Mouse (Mus musculus) CH12.LX (cell line): ENCODE results near the gene Nans. TPM values are rescaled to one million over a fixed set of nuclear protein-coding genes. Genes with fewer than 3 reads are reported as not detected.

Source experiments
- DNase-seq: peaks from one replicate; pipeline ENCODE4 v3.0.0-alpha.2; 2013; ENCODE audit errors: extremely low read depth
- H3K27ac ChIP-seq: 2 replicates; pipeline ENCODE4 v1.5.1; 2012; ENCODE audit warnings: low read depth, mild to moderate bottlenecking, control low read depth, moderate library complexity; ENCODE audit not compliant: insufficient read depth
- H3K27me3 ChIP-seq: replicated peaks from 2 replicates; pipeline ENCODE3; 2012; ENCODE audit warnings: inconsistent platforms
- H3K36me3 ChIP-seq, 2 experiments: replicated peaks in 1 of 2; 2 replicates each; pipeline versions ENCODE3 to v1.6.1; 2012; ENCODE audit warnings: inconsistent platforms in 1 of 2, low read length in 1 of 2, mild to moderate bottlenecking in 1 of 2, mixed read lengths in 1 of 2, moderate library complexity in 1 of 2; ENCODE audit not compliant: control insufficient read depth in 1 of 2, insufficient read depth in 1 of 2
- H3K4me1 ChIP-seq, 2 experiments: 2 replicates each; pipeline ENCODE4 v1.6.1; 2012; ENCODE audit warnings: inconsistent platforms in 1 of 2, moderate library complexity in 1 of 2; ENCODE audit not compliant: insufficient read depth in 2 of 2, control insufficient read depth in 1 of 2
- H3K4me2 ChIP-seq: 2 replicates; pipeline ENCODE4 v1.6.1; 2012; ENCODE audit warnings: low read depth, mild to moderate bottlenecking, control low read depth; ENCODE audit not compliant: poor library complexity, insufficient read depth, severe bottlenecking
- H3K4me3 ChIP-seq, 3 experiments: fragments of 150-350 bp in 1 of 3; sonication (generic) in 1 of 3; replicated peaks in 1 of 3; 2 replicates each; pipeline versions ENCODE3 to v1.5.1; 2011 to 2012; ENCODE audit warnings: low read depth in 2 of 3, low read length in 2 of 3, mild to moderate bottlenecking in 2 of 3, moderate library complexity in 2 of 3, control low read depth in 1 of 3, improper control_type of control experiment in 1 of 3, inconsistent platforms in 1 of 3, mixed read lengths in 1 of 3; ENCODE audit not compliant: poor library complexity in 1 of 3
- H3K79me2 ChIP-seq: replicated peaks from 2 replicates; pipeline ENCODE4 v1.6.1; 2012; ENCODE audit warnings: mild to moderate bottlenecking, moderate library complexity; ENCODE audit not compliant: control insufficient read depth, poor library complexity, insufficient read depth, severe bottlenecking; ENCODE audit errors: extremely low read depth
- H3K9ac ChIP-seq: 2 replicates; pipeline ENCODE4 v1.6.1; 2012; ENCODE audit warnings: low read depth, mild to moderate bottlenecking, control low read depth, moderate library complexity; ENCODE audit not compliant: insufficient read depth
- H3K9me3 ChIP-seq: replicated peaks from 2 replicates; pipeline ENCODE3; 2012; ENCODE audit warnings: low read length, inconsistent platforms, mixed read lengths
- CTCF ChIP-seq, 2 experiments: IDR thresholded peaks in 1 of 2; conservative IDR thresholded peaks in 1 of 2; 2 replicates each; pipeline ENCODE4 v1.5.1; 2011 to 2012; ENCODE audit warnings: low read depth in 2 of 2, low read length in 2 of 2, improper control_type of control experiment in 1 of 2, inconsistent platforms in 1 of 2, mild to moderate bottlenecking in 1 of 2, moderate library complexity in 1 of 2
- E2F4 ChIP-seq: IDR thresholded peaks from 2 replicates; pipeline ENCODE4 v1.6.1; 2011; ENCODE audit warnings: low read depth, low read length, improper control_type of control experiment; ENCODE audit not compliant: insufficient replicate concordance
- EP300 ChIP-seq: IDR thresholded peaks from 2 replicates; pipeline ENCODE4 v1.6.1; 2011; ENCODE audit warnings: low read length, improper control_type of control experiment
- GABPA ChIP-seq: IDR thresholded peaks from 2 replicates; pipeline ENCODE4 v1.6.1; 2012; ENCODE audit warnings: low read depth, low read length, improper control_type of control experiment, inconsistent platforms; ENCODE audit not compliant: insufficient replicate concordance
- HCFC1 ChIP-seq: IDR thresholded peaks from 2 replicates; pipeline ENCODE4 v1.6.1; 2012; ENCODE audit warnings: low read depth, mild to moderate bottlenecking, inconsistent platforms, low read length, improper control_type of control experiment
- JUND ChIP-seq: conservative IDR thresholded peaks from 2 replicates; pipeline ENCODE4 v1.6.1; 2011; ENCODE audit warnings: low read depth, low read length, improper control_type of control experiment
- KAT2A ChIP-seq: IDR thresholded peaks from 2 replicates; pipeline ENCODE4 v1.6.1; 2012; ENCODE audit warnings: low read length, improper control_type of control experiment, inconsistent platforms; ENCODE audit not compliant: insufficient replicate concordance
- MAFK ChIP-seq: IDR thresholded peaks from 2 replicates; pipeline ENCODE4 v1.6.1; 2011; ENCODE audit warnings: low read length, improper control_type of control experiment; ENCODE audit not compliant: insufficient replicate concordance
- MXI1 ChIP-seq: IDR thresholded peaks from 2 replicates; pipeline ENCODE4 v1.6.1; 2011; ENCODE audit warnings: mild to moderate bottlenecking, low read depth, low read length, improper control_type of control experiment
- NELFE ChIP-seq: IDR thresholded peaks from 2 replicates; pipeline ENCODE4 v1.6.1; 2011; ENCODE audit warnings: low read depth, low read length, improper control_type of control experiment
- POLR2A ChIP-seq: IDR thresholded peaks from 2 replicates; pipeline ENCODE4 v1.6.1; 2011; ENCODE audit warnings: low read depth, mild to moderate bottlenecking, improper control_type of control experiment, low read length
- POLR2AphosphoS2 ChIP-seq: IDR thresholded peaks from 2 replicates; pipeline ENCODE4 v1.6.1; 2011; ENCODE audit warnings: low read depth, low read length, improper control_type of control experiment
- RAD21 ChIP-seq: IDR thresholded peaks from 2 replicates; pipeline ENCODE4 v1.6.1; 2011; ENCODE audit warnings: low read depth, mild to moderate bottlenecking, low read length, improper control_type of control experiment, moderate library complexity
- RCOR1 ChIP-seq: conservative IDR thresholded peaks from 2 replicates; pipeline ENCODE4 v1.6.1; 2012; ENCODE audit warnings: low read depth, mild to moderate bottlenecking, inconsistent platforms, low read length, improper control_type of control experiment
- SIN3A ChIP-seq: IDR thresholded peaks from 2 replicates; pipeline ENCODE4 v1.6.1; 2012; ENCODE audit warnings: low read length, improper control_type of control experiment, inconsistent platforms
- UBTF ChIP-seq: IDR thresholded peaks from 2 replicates; pipeline ENCODE4 v1.6.1; 2012; ENCODE audit warnings: low read depth, mild to moderate bottlenecking, inconsistent platforms, low read length, improper control_type of control experiment, moderate library complexity
- USF2 ChIP-seq: conservative IDR thresholded peaks from 2 replicates; pipeline ENCODE4 v1.6.1; 2011; ENCODE audit warnings: low read depth, low read length, improper control_type of control experiment
- ZC3H11A ChIP-seq: IDR thresholded peaks from 2 replicates; pipeline ENCODE4 v1.6.1; 2012; ENCODE audit warnings: low read depth, mild to moderate bottlenecking, inconsistent platforms, low read length, improper control_type of control experiment
- ZKSCAN1 ChIP-seq: IDR thresholded peaks from 2 replicates; pipeline ENCODE4 v1.6.1; 2012; ENCODE audit warnings: low read depth, inconsistent platforms, low read length, improper control_type of control experiment, borderline replicate concordance
- ZMIZ1 ChIP-seq: IDR thresholded peaks from 2 replicates; pipeline ENCODE4 v1.6.1; 2012; ENCODE audit warnings: low read depth, mild to moderate bottlenecking, inconsistent platforms, low read length, improper control_type of control experiment
- ZNF384 ChIP-seq: IDR thresholded peaks from 2 replicates; pipeline ENCODE4 v1.6.1; 2012; ENCODE audit warnings: low read depth, low read length, improper control_type of control experiment, inconsistent platforms
- dilution Hi-C: fragments of 300-500 bp; cut with MboI; formaldehyde crosslinking; loops from 2 replicates; pipeline ENCODE4 v1.14.3; 2020; ENCODE audit warnings: low sequenced_read_pairs; ENCODE audit not compliant: extremely low pct_unique_long_range_greater_than_20kb, extremely low pct_ligation_motif_present
- in situ Hi-C: fragments of 300-500 bp; cut with MboI; formaldehyde crosslinking; loops from 3 replicates; pipeline ENCODE4 v1.14.3; 2019; ENCODE audit warnings: low sequenced_read_pairs, low pct_ligation_motif_present, low pct_unique_long_range_greater_than_20kb, mixed read lengths
- polyA plus RNA-seq: library from polyadenylated mRNA; unstranded; fragments of >175 nt; gene quantifications from 2 replicates; pipeline ENCODE4 v1.2.1, GENCODE M21; 2012; ENCODE audit warnings: low read depth; ENCODE audit not compliant: insufficient read length
- total RNA-seq, 2 experiments: library from RNA; depleted of rRNA; stranded (reverse); fragments of 300-350 nt in 1 of 2; fragments of >200 nt in 1 of 2; gene quantifications; 2 replicates each; pipeline ENCODE4 v1.2.3; 2012 to 2014

Nans gene
- total and polyA plus RNA-seq, 3 experiments: 103 to 150 (median 127) TPM

DNA sequence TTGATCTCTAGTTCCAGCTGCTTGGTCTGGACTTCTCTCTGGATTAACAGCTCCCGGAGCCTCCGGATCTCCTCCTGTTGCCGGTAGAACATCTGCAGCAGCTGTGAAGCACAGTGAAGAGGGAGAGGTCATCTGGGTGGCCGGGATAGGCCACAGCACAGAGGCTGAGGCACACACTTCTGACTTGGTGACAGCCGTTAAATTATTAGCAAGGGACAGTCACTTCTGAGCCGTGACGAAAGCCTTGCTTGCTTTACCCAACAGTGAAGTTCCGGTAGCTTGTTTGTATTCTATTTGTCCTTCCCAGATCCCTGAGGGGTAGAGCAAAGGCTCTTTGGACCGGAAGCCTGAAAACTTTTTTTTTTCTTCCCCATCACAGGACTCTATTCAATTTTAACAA, 50.1 kb downstream of the Nans start:
- H3K9ac ChIP-seq: no peak overlapping the region
- peaks cover 2% of the 10 kb centered on the region; the same call in 1 of the 2 replicates for H3K79me2 ChIP-seq
- peaks cover 59 to 65% of the 10 kb centered on the region in 2 experiments for H3K36me3 ChIP-seq
- DNase-seq: no peak
- in situ Hi-C loops: loop anchor here (10.0 kb wide), 1 partner anchor 116 kb away; the partner anchor contains the start of gene Tbc1d2
- H3K27ac ChIP-seq: no peak overlapping the region
- no peaks in the 10 kb centered on the region for H3K27me3 ChIP-seq
- dilution Hi-C loops: no loop called here
- H3K4me1 ChIP-seq: peaks cover 5 to 22% of the 10 kb centered on the region in 2 experiments; a peak in 2 of 4 replicates
- TF ChIP-seq RCOR1 (no peak), UBTF (no peak), ZKSCAN1 (no peak), GABPA (no peak), JUND (no peak), MXI1 (no peak), CTCF (conservative IDR thresholded peaks at IDR 0.05 in 1 of 2, IDR thresholded peaks at IDR 0.05 in 1 of 2; ENCODE audit: low read depth in 2 of 2, low read length in 2 of 2) (no peak), HCFC1 (no peak), ZC3H11A (no peak), POLR2AphosphoS2 (no peak), USF2 (no peak), ZNF384 (no peak), KAT2A (no peak), EP300 (no peak), NELFE (no peak), RAD21 (no peak), SIN3A (no peak), E2F4 (no peak)
- no peak overlapping the region for H3K4me3 ChIP-seq
- no peak overlapping the region for H3K4me2 ChIP-seq
- no peaks in the 10 kb centered on the region for H3K9me3 ChIP-seq

DNA sequence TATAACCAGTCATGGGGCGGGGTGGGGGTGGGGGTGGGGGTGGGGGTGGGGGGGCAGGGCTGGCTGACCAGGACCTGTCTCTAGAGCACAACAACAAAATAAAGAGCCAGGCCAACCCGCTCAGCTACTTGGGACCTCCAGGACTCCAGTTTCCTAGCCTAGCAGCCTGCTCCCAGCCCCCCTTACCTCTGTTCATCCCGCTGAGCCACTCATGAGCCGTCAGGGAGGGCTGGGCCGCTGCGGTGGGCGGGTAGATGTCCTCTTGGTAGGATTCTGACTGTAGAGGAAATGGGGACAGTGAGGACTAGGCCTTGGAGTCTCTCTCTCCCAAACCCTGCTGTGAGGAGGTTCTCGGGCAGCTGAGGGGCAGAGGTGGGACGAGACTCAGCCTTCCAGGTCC, 52.7 kb downstream of the Nans start:
- H3K9ac ChIP-seq: no peak overlapping the region
- TF ChIP-seq MAFK: no peak
- TF ChIP-seq ZMIZ1: no peak
- no peak for TF ChIP-seq POLR2A
- no peaks in the 10 kb centered on the region for H3K9me3 ChIP-seq
- peaks cover 12 to 30% of the 10 kb centered on the region in 2 experiments for H3K4me1 ChIP-seq
- H3K27me3 ChIP-seq: no peaks in the 10 kb centered on the region
- peaks cover 75 to 79% of the 10 kb centered on the region in 2 experiments for H3K36me3 ChIP-seq
- in situ Hi-C loops: no loop called here
- no peak overlapping the region for H3K4me2 ChIP-seq
- DNase-seq: no peak
- 0 out of 2 replicates have a peak, but pooled peaks cover 2% of the 10 kb centered on the region for H3K79me2 ChIP-seq
- dilution Hi-C loops: no loop called here
- H3K4me3 ChIP-seq: no peak overlapping the region
- no peak overlapping the region for H3K27ac ChIP-seq
